Mouse (Mus musculus) midbrain, embryonic 14.5 days (tissue): ENCODE data around the gene Cbx7. TPM values are rescaled to one million over a fixed set of nuclear protein-coding genes. Genes with fewer than 3 reads are reported as not detected.

Experiments
- ATAC-seq: fragments of 200-750 bp; cut with Nextera tagmentation; 2 replicates; pipeline ENCODE4 v1.8.0; 2017; ENCODE audit warnings: moderate number of reproducible peaks, moderate library complexity; ENCODE audit not compliant: low FRiP score, low TSS enrichment
- DNase-seq: peaks from one replicate; pipeline ENCODE4 v3.0.0-alpha.2; 2015
- H3K27ac ChIP-seq: fragments of 300-500 bp; sonication (generic); replicated peaks from 2 replicates; pipeline ENCODE4 v1.5.1; 2014; ENCODE audit warnings: mild to moderate bottlenecking, low read depth, low read length, moderate library complexity
- H3K27me3 ChIP-seq: fragments of 300-500 bp; sonication (generic); 2 replicates; pipeline ENCODE4 v1.6.1; 2014; ENCODE audit warnings: low read length, control low read depth, mixed read lengths; ENCODE audit not compliant: control insufficient read depth, insufficient read depth
- H3K36me3 ChIP-seq: fragments of 300-500 bp; sonication (generic); 2 replicates; pipeline ENCODE4 v1.6.1; 2014; ENCODE audit warnings: low read length, control low read depth; ENCODE audit not compliant: control insufficient read depth, insufficient read depth
- H3K4me1 ChIP-seq: fragments of 300-500 bp; sonication (generic); 2 replicates; pipeline ENCODE4 v1.6.1; 2014; ENCODE audit warnings: mild to moderate bottlenecking, antibody characterized with exemption, low read length, control low read depth; ENCODE audit not compliant: control insufficient read depth, insufficient read depth
- H3K4me2 ChIP-seq: fragments of 300-500 bp; sonication (generic); 2 replicates; pipeline ENCODE4 v1.6.1; 2014; ENCODE audit warnings: mild to moderate bottlenecking, low read length, moderate library complexity
- H3K4me3 ChIP-seq: fragments of 300-500 bp; sonication (generic); replicated peaks from 2 replicates; pipeline ENCODE4 v1.5.1; 2014; ENCODE audit warnings: low read depth, low read length
- H3K9ac ChIP-seq: fragments of 300-500 bp; sonication (generic); replicated peaks from 2 replicates; pipeline ENCODE4 v1.6.1; 2014; ENCODE audit warnings: mild to moderate bottlenecking, low read length, moderate library complexity
- H3K9me3 ChIP-seq: fragments of 300-500 bp; sonication (generic); 2 replicates; pipeline ENCODE4 v1.6.1; 2016; ENCODE audit warnings: low read length, control low read depth, mixed read lengths; ENCODE audit not compliant: control insufficient read depth
- WGBS: fragments of 180-500 bp; shearing (Covaris S2); extraction: QIAGEN DNeasy Blood & Tissue Kit; methylation state at CpG from one replicate; pipeline ENCODE4 v1.1.7; 2014; 5-methylcytosine and 5-hydroxymethylcytosine counted together
- polyA plus RNA-seq: library from polyadenylated mRNA; unstranded; fragments of >200 nt; fragmentation: Nextera tagmentation; extraction: Ambion mirVana; gene quantifications from 2 replicates; pipeline ENCODE4 v1.2.1, GENCODE M21; 2014

Gene Cbx7
- polyA plus RNA-seq, 1 experiment from 2014 or later: 4.4 TPM

- H3K27ac ChIP-seq: no peak overlapping the region
- H3K4me1 ChIP-seq: no peaks in the 10 kb centered on the region; the same call in none of the 2 replicates
- 78% methylated on average over 4 of the region's 4 CpGs for whole genome bisulfite sequencing
- ATAC-seq (no peak), DNase-seq (no peak)
- H3K9ac ChIP-seq: no peak overlapping the region
- no peaks in the 10 kb centered on the region for H3K36me3 ChIP-seq
- H3K4me3 ChIP-seq: no peak overlapping the region
- H3K9me3 ChIP-seq: no peaks in the 10 kb centered on the region
- H3K4me2 ChIP-seq: no peak overlapping the region
- no peaks in the 10 kb centered on the region for H3K27me3 ChIP-seq
Measured at GRCm38 (mm10) chr15:79894343-79894742, 76.6 kb downstream of the Cbx7 start.

GRCm38 (mm10) chr15:79893824-79894123, 77.1 kb downstream of the Cbx7 start:
- 51% methylated on average over 3 of the region's 3 CpGs for WGBS
- ATAC-seq (no peak), DNase-seq (no peak)
- Histone ChIP-seq H3K9me3 (no peaks in the 10 kb centered on the region), H3K4me3 (no peak overlapping the region), H3K27me3 (no peaks in the 10 kb centered on the region), H3K4me2 (no peak overlapping the region), H3K27ac (no peak overlapping the region), H3K9ac (no peak overlapping the region), H3K4me1 (no peaks in the 10 kb centered on the region; the same call in none of the 2 replicates), H3K36me3 (no peaks in the 10 kb centered on the region)

- Histone ChIP-seq H3K4me2 (no peak overlapping the region), H3K9me3 (no peaks in the 10 kb centered on the region), H3K27me3 (no peaks in the 10 kb centered on the region), H3K27ac (no peak overlapping the region), H3K9ac (no peak overlapping the region), H3K36me3 (no peaks in the 10 kb centered on the region), H3K4me3 (no peak overlapping the region), H3K4me1 (no peaks in the 10 kb centered on the region; the same call in none of the 2 replicates)
- 82% methylated on average over 15 of the region's 15 CpGs for WGBS
- ATAC-seq (no peak), DNase-seq (no peak)
Measured at GRCm38 (mm10) chr15:79892995-79893823, 77.7 kb downstream of the Cbx7 start.

GRCm38 (mm10) chr15:79892213-79892541, 78.7 kb downstream of the Cbx7 start:
- Histone ChIP-seq H3K27ac (no peak overlapping the region), H3K4me3 (peak overlapping the region; percentile 20), H3K4me1 (no peaks in the 10 kb centered on the region; the same call in none of the 2 replicates), H3K9ac (no peak overlapping the region), H3K4me2 (peak overlapping the region; percentile 41), H3K27me3 (no peaks in the 10 kb centered on the region), H3K36me3 (no peaks in the 10 kb centered on the region), H3K9me3 (no peaks in the 10 kb centered on the region)
- DNase-seq (peak; percentile 37), ATAC-seq (no peak)
- WGBS: under 1% methylated on average over 12 of the region's 12 CpGs

- Histone ChIP-seq H3K27me3 (no peaks in the 10 kb centered on the region), H3K36me3 (no peaks in the 10 kb centered on the region), H3K9ac (no peak within 1 kb of the TSS), H3K9me3 (no peaks in the 10 kb centered on the region), H3K4me2 (peak within 1 kb of the TSS; percentile 41), H3K4me1 (no peaks in the 10 kb centered on the region; the same call in none of the 2 replicates), H3K27ac (no peak within 1 kb of the TSS), H3K4me3 (peak within 1 kb of the TSS; percentile 20)
- ATAC-seq (no peak), DNase-seq (peak; percentile 70)
- 2% methylated on average over 20 of the region's 20 CpGs for WGBS
Measured at GRCm38 (mm10) chr15:79891436-79892212, 79.3 kb downstream of the Cbx7 start, which contains the start of gene Apobec3. Apobec3 (plus strand) TSS chr15:79891659.

GRCm38 (mm10) chr15:79884820-79885219, 86.1 kb downstream of the Cbx7 start:
- no peak overlapping the region for H3K4me2 ChIP-seq
- WGBS: 77% methylated on average over 5 of the region's 5 CpGs
- H3K9me3 ChIP-seq: no peaks in the 10 kb centered on the region
- ATAC-seq: no peak
- no peak overlapping the region for H3K4me3 ChIP-seq
- no peak overlapping the region for H3K27ac ChIP-seq
- no peak for DNase-seq
- no peaks in the 10 kb centered on the region for H3K36me3 ChIP-seq
- no peaks in the 10 kb centered on the region for H3K27me3 ChIP-seq
- H3K4me1 ChIP-seq: peaks cover 5% of the 10 kb centered on the region; the same call in 1 of the 2 replicates
- H3K9ac ChIP-seq: no peak overlapping the region

GRCm38 (mm10) chr15:79883352-79883822, 87.5 kb downstream of the Cbx7 start:
- Histone ChIP-seq H3K9me3 (no peaks in the 10 kb centered on the region), H3K27me3 (no peaks in the 10 kb centered on the region), H3K4me1 (peaks cover 5% of the 10 kb centered on the region; the same call in 1 of the 2 replicates), H3K27ac (peak overlapping the region; percentile 92), H3K36me3 (no peaks in the 10 kb centered on the region), H3K4me3 (peak overlapping the region; percentile 43), H3K9ac (peak overlapping the region; percentile 69), H3K4me2 (peak overlapping the region; percentile 77)
- DNase-seq: peak; percentile 97
- peak; percentile 92 for ATAC-seq
- under 1% methylated on average over 30 of the region's 30 CpGs for WGBS

- no peaks in the 10 kb centered on the region for H3K9me3 ChIP-seq
- peak; percentile 77 for ATAC-seq
- peaks cover 5% of the 10 kb centered on the region; the same call in 1 of the 2 replicates for H3K4me1 ChIP-seq
- DNase-seq: peak; percentile 84
- peak overlapping the region; percentile 43 for H3K4me3 ChIP-seq
- H3K27ac ChIP-seq: peak overlapping the region; percentile 92
- H3K4me2 ChIP-seq: peak overlapping the region; percentile 77
- WGBS: 17% methylated on average over 19 of the region's 19 CpGs
- no peaks in the 10 kb centered on the region for H3K36me3 ChIP-seq
- peak overlapping the region; percentile 69 for H3K9ac ChIP-seq
- no peaks in the 10 kb centered on the region for H3K27me3 ChIP-seq
Measured at GRCm38 (mm10) chr15:79882623-79883267, 88.2 kb downstream of the Cbx7 start.
